Mouse (Mus musculus) bone marrow, adult 2 months (tissue): ENCODE data around the gene Trpd52l3.

Experiments
- CTCF ChIP-seq: fragments of 200-500 bp; IDR thresholded peaks from 2 replicates; pipeline ENCODE4 v1.5.1; 2011; ENCODE audit warnings: low read length, control low read depth; ENCODE audit not compliant: control insufficient read depth, insufficient read depth
- POLR2A ChIP-seq: fragments of 200-500 bp; IDR thresholded peaks from 2 replicates; pipeline ENCODE4 v1.6.1; 2011; ENCODE audit warnings: low read depth, mild to moderate bottlenecking, control low read depth, low read length, borderline replicate concordance; ENCODE audit not compliant: control insufficient read depth

DNA sequence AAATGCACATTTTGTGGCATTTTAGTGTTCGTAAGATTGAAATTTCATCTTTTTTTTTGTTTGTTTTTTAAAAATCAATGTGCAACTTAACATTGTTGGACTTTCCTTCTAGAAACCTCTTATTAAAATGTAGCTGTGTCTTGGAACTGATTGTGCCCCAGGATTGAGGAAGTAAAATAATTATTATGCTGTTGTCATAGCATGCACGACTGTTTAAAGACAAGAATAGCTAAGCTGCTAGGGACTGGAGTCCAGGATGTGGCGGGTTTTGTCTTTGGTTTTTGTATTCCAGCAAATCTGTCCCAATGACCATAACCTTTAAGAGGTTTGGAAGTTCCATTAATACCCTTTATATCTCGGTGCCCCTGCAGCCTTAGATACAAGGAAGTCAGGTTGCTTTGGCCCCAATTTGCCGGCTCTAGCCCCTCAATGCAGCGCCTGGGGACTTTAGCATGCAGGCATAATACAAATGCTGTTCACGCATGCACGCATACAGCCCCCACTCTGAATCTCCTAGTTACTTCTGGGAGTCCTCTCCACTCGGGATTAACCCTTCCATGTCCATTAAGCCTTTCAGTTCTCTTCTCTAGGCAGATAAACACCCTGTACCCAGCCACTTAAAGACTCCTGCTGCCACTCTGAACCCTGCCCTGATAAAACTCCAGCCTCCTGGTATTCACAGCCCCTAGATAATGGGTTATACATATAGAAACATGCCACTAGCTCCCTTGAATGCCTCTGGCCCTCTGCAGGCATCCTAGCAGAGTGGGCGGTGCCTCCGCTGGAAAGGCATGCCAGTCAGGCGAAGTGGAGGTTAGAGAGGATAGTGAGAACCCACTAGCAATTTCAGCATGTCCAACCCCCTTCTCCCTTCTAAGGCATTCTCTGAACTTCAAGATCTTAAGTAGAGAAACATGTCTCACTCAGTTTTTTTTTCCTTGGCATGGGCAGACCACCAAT, 2.9 kb upstream of the Trpd52l3 start:
- no peak for TF ChIP-seq POLR2A
- TF ChIP-seq CTCF: no peak
